Mouse (Mus musculus) heart, embryonic 16.5 days (tissue): ENCODE results near the gene Gm47791. TPM values are rescaled to one million over a fixed set of nuclear protein-coding genes. Genes with fewer than 3 reads are reported as not detected.

Experiments used
- ATAC-seq: fragments of 200-750 bp; cut with Nextera tagmentation; replicated peaks from 2 replicates; pipeline ENCODE4 v1.8.0; 2017; ENCODE audit warnings: moderate number of reproducible peaks; ENCODE audit not compliant: insufficient read depth, low FRiP score; ENCODE audit errors: extremely low read depth
- H3K27ac ChIP-seq: fragments of 300-500 bp; sonication (generic); 2 replicates; pipeline ENCODE4 v1.5.1; 2014; ENCODE audit warnings: mild to moderate bottlenecking, low read length, control low read depth, moderate library complexity
- H3K27me3 ChIP-seq: fragments of 300-500 bp; sonication (generic); 2 replicates; pipeline ENCODE4 v1.6.1; 2014; ENCODE audit warnings: low read length, mixed read lengths; ENCODE audit not compliant: control insufficient read depth, insufficient read depth
- H3K36me3 ChIP-seq: fragments of 300-500 bp; sonication (generic); 2 replicates; pipeline ENCODE4 v1.6.1; 2014; ENCODE audit not compliant: control insufficient read depth, insufficient read depth
- H3K4me1 ChIP-seq: fragments of 300-500 bp; sonication (generic); 2 replicates; pipeline ENCODE4 v1.6.1; 2014; ENCODE audit warnings: low read length, mixed read lengths; ENCODE audit not compliant: control insufficient read depth, insufficient read depth
- H3K4me2 ChIP-seq: fragments of 300-500 bp; sonication (generic); 2 replicates; pipeline ENCODE4 v1.6.1; 2014; ENCODE audit warnings: low read depth, mild to moderate bottlenecking, control low read depth, low read length
- H3K4me3 ChIP-seq: fragments of 300-500 bp; sonication (generic); 2 replicates; pipeline ENCODE4 v1.5.1; 2014; ENCODE audit warnings: mild to moderate bottlenecking, control low read depth, low read length
- H3K9ac ChIP-seq: fragments of 300-500 bp; sonication (generic); 2 replicates; pipeline ENCODE4 v1.6.1; 2014; ENCODE audit warnings: low read length, control low read depth
- H3K9me3 ChIP-seq: fragments of 300-500 bp; sonication (generic); replicated peaks from 2 replicates; pipeline ENCODE4 v1.6.1; 2016; ENCODE audit warnings: low read length; ENCODE audit not compliant: control insufficient read depth
- WGBS: fragments of 180-500 bp; shearing (Covaris S2); extraction: QIAGEN DNeasy Blood & Tissue Kit; methylation state at CpG from one replicate; pipeline ENCODE4 v1.1.7; 2014; 5-methylcytosine and 5-hydroxymethylcytosine counted together
- polyA plus RNA-seq: library from polyadenylated mRNA; unstranded; fragments of >200 nt; fragmentation: Nextera tagmentation; extraction: Ambion mirVana; gene quantifications from 2 replicates; pipeline ENCODE4 v1.2.1, GENCODE M21; 2015

The Gm47791 gene
- not detected in 2 replicates for polyA plus RNA-seq

DNA sequence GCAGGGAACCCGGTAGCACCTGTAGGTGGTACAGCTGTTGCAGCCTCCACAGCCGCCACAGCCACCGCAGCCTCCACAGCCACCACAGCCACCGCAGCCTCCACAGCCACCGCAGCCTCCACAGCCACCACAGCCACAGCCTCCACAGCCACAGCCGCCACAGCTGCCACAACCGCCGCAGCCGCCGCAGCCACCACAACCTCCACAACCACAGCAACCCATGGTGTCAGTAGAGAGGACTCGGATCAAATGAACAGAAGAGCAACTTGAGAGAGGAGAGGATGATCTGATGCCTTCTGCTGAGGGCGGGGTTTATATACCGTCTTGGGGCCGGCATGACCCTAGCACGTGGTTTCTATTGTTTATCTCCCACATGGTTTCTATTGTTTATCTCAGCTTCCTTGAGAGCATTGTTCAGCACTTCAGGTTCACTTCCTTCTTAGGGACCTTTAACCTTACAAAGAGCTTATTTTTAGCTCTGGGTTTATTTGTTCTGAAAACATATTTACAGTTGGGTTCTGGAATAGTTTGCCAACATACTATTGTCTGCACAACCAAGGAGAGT is at the start of gene Gm47791:
Gene Gm47791 (minus strand): TSS at position 222 of the 565 bp plus-strand sequence.
- Histone ChIP-seq H3K27me3 (no peaks in the 10 kb centered on the region), H3K9ac (no peak within 1 kb of the TSS), H3K36me3 (no peaks in the 10 kb centered on the region), H3K27ac (no peak within 1 kb of the TSS), H3K9me3 (no peaks in the 10 kb centered on the region), H3K4me2 (no peak within 1 kb of the TSS), H3K4me1 (0 out of 2 replicates have a peak, but pooled peaks cover 3% of the 10 kb centered on the region), H3K4me3 (no peak within 1 kb of the TSS)
- ATAC-seq = no peak
- WGBS = 79% methylated on average over 15 of the region's 15 CpGs

DNA sequence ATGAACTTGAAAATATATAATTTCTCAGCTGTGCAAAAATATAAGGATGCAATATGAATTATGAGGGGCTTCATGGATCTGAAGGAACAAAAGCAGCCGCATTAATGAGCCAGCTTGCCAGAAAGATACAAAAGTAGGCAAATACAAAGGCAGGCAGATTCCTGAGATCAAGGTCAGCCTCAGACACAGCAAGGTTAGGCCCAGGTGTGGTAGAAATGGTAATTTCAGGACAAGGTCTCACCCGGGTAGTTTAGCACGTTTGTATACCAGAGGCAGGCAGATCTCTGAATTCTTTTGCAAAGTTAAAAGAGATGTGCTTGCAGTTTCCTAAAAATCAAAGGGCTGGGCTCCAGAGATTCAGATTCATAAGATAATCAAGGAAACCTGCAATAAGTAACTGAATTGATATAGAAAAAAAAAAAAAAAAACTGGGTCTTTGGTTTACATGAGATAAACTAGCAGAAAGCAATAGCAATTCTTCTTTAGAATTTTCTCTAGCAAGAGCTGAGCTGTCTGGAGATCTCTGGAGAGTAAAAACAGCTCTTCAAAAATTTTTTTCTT is 49.7 kb upstream of the Gm47791 start:
- Histone ChIP-seq H3K27ac (peak overlapping the region; percentile 62), H3K27me3 (no peaks in the 10 kb centered on the region), H3K9me3 (no peaks in the 10 kb centered on the region), H3K4me2 (no peak overlapping the region), H3K4me1 (peaks cover 6% of the 10 kb centered on the region), H3K36me3 (no peaks in the 10 kb centered on the region), H3K4me3 (peak overlapping the region; percentile 33), H3K9ac (peak overlapping the region; percentile 44)
- 73% methylated on average over 3 of the region's 3 CpGs for WGBS
- ATAC-seq = no peak

DNA sequence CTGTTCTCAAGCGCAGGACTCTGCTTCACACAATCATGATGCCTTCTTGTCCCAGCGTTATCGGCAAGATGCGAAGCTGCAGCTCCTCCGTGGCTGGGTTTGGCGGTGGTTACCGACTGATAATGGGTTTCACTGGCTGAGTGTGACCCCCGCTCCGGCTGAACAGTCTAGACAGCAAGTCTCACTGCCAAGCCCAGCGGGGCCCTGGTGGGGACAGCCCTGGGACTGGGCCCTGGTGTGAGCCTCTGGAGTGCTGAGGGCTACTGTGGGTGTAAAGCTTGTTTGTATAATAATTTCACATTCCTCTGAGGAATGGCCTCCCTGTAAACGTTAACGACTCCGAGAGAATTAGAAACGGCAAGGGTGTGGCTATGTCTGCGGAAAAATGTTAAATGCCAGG is 49.1 kb upstream of the Gm47791 start:
- H3K9me3 ChIP-seq = no peaks in the 10 kb centered on the region
- H3K27ac ChIP-seq = peak overlapping the region; percentile 62
- H3K4me3 ChIP-seq = peak overlapping the region; percentile 33
- H3K9ac ChIP-seq = peak overlapping the region; percentile 44
- ATAC-seq = no peak; the same call in 1 of the 2 replicates
- peaks cover 9% of the 10 kb centered on the region for H3K4me1 ChIP-seq
- H3K36me3 ChIP-seq = no peaks in the 10 kb centered on the region
- WGBS = 30% methylated on average over 15 of the region's 15 CpGs
- H3K4me2 ChIP-seq = peak overlapping the region; percentile 22; the same call in 1 of the 2 replicates
- H3K27me3 ChIP-seq = no peaks in the 10 kb centered on the region

DNA sequence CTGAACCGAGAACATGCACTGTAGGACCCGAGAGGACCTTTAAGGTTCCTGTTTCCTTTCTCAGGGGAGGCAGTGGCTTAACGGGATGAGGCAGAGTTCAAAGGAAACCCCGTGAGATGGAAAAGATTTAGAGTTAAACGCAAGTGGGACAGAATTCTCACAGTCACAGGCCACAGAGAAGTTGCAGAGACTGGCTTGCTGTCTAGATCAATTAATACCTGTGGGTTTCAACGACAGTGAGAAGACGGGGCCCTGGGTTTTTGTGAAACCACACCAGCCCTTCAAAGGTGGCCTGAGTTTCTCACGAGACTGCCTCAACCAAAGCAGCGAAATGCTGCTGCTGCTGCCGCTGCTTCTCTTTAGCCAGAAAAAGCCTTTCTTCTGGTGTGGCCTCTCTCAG is 48.3 kb upstream of the Gm47791 start:
- no peaks in the 10 kb centered on the region for H3K27me3 ChIP-seq
- H3K4me1 ChIP-seq = peaks cover 9% of the 10 kb centered on the region
- 50% methylated on average over 10 of the region's 10 CpGs for WGBS
- no peak overlapping the region for H3K4me2 ChIP-seq
- no peaks in the 10 kb centered on the region for H3K36me3 ChIP-seq
- H3K9me3 ChIP-seq = no peaks in the 10 kb centered on the region
- no peak; the same call in 1 of the 2 replicates for ATAC-seq
- peak overlapping the region; percentile 62 for H3K27ac ChIP-seq
- no peak overlapping the region for H3K9ac ChIP-seq
- H3K4me3 ChIP-seq = no peak overlapping the region

DNA sequence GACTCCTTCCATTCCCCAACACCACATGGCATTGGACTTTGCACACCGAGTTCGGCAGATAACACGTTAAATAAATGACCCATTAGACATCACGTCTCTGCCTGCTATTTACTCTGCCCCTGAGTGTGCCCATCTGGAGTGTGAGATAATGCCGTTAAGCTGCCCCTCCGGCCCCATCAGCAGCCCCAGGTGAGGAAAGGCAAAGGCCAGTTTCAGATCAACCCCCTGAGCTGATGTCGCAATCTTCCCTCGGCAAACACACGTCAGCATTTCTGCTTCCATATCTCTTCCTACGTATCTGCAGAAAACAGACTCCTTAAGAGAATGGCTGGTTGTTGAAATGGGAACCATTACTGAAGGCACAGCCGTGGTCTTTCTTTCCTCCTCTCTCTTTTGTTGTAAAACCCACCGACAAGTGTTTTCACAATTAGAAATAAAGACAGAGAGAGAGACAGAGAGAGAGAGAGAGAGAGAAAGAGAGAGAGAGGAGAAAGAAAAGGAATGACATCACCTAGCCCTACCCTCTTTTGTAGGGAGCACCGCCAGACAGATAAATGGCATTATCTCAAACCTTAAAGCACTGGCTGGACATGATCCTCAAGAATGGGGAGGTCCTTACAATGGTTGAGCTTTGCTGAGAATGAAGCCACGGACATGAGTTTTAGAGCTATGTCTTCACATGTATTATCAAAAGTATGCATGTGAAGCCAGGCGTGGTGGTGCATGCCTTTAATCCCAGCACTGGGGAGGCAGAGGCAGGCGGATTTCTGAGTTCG is 45.1 kb upstream of the Gm47791 start:
- H3K4me3 ChIP-seq = peak overlapping the region; percentile 15

DNA sequence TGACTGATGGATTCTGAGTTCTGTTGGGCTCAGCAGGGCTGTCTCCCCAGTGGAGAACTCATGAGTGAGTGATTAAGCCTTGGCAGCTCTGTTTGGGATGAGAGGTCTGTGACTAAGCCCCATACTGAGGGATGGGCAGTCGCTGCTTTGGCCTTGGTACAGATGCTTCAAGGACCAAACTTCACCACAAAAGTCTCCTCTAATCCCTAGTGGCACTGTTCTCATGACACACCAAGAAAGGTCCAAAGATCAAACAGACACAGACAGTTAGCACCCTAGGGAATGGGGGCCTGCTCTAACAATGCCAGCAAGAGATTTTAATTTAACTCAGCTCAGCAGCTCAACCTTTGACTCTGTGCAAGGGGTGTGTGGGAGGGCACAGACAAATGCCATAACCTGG is 40.7 kb upstream of the Gm47791 start:
- Histone ChIP-seq H3K27me3 (no peaks in the 10 kb centered on the region), H3K27ac (no peak overlapping the region), H3K9me3 (no peaks in the 10 kb centered on the region), H3K4me3 (no peak overlapping the region), H3K9ac (no peak overlapping the region), H3K36me3 (no peaks in the 10 kb centered on the region), H3K4me2 (no peak overlapping the region), H3K4me1 (peaks cover 9% of the 10 kb centered on the region)
- no peak for ATAC-seq
- 52% methylated on average over 1 of the region's 1 CpGs for WGBS

More for the DNA sequence above, 45.1 kb upstream of the Gm47791 start:
- Histone ChIP-seq H3K9me3 (no peaks in the 10 kb centered on the region), H3K4me1 (peaks cover 9% of the 10 kb centered on the region), H3K27ac (no peak overlapping the region), H3K36me3 (no peaks in the 10 kb centered on the region), H3K27me3 (no peaks in the 10 kb centered on the region), H3K9ac (no peak overlapping the region; the same call in 1 of the 2 replicates), H3K4me2 (peak overlapping the region; percentile 63)
- 28% methylated on average over 17 of the region's 17 CpGs for WGBS
- peak; percentile 65 for ATAC-seq

DNA sequence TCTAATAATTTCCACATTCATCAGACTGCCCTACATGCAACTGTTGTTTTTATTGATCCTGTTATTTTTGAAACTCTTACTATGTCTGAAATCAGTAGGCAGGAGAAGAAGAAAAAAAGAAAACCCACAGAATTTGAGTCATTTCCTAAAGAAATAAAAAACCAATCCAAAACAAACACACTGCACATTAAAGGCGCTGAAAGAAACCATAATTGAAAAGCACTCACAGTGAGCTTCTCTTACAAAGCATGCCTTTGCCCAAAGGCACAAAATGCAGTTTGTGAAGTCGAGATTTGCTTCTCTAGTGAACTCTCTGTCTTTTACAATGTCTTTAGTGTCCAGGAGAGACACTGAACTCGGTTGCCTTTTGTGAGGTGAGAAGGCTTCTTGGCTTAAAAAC is 37.5 kb upstream of the Gm47791 start:
- ATAC-seq = no peak
- peak overlapping the region; percentile 15 for H3K27ac ChIP-seq

DNA sequence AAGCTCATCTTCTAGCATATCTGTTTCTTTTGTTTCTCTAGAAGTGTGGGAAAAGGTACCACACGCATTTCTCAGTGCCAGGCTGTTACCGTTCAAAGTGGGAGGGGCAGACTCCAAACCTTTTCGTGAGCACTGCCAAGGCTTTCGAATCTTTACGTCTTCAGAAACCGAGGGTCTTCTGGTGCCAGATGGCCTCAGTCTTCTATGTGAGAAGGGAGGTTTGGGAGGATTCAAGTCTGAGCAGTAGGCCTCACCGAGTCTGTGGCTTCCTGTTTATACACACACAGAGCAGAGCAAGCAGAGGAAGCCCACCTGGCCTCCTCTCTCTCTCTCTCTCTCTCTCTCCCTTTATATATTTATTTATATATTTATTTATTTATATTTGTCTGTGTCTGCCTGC is 36.2 kb upstream of the Gm47791 start:
- Histone ChIP-seq H3K4me1 (peaks cover 8% of the 10 kb centered on the region; the same call in 1 of the 2 replicates), H3K27me3 (no peaks in the 10 kb centered on the region), H3K9ac (no peak overlapping the region), H3K27ac (peak overlapping the region; percentile 70; the same call in 1 of the 2 replicates), H3K9me3 (no peaks in the 10 kb centered on the region), H3K4me3 (no peak overlapping the region), H3K36me3 (no peaks in the 10 kb centered on the region), H3K4me2 (no peak overlapping the region)
- WGBS = 65% methylated on average over 7 of the region's 7 CpGs
- peak; percentile 62; the same call in 1 of the 2 replicates for ATAC-seq

More for the DNA sequence above, 37.5 kb upstream of the Gm47791 start:
- Histone ChIP-seq H3K4me3 (no peak overlapping the region), H3K36me3 (no peaks in the 10 kb centered on the region), H3K4me2 (no peak overlapping the region), H3K27me3 (no peaks in the 10 kb centered on the region), H3K9ac (no peak overlapping the region), H3K9me3 (no peaks in the 10 kb centered on the region), H3K4me1 (peaks cover 8% of the 10 kb centered on the region; the same call in 1 of the 2 replicates)
- WGBS = 60% methylated on average over 3 of the region's 3 CpGs

DNA sequence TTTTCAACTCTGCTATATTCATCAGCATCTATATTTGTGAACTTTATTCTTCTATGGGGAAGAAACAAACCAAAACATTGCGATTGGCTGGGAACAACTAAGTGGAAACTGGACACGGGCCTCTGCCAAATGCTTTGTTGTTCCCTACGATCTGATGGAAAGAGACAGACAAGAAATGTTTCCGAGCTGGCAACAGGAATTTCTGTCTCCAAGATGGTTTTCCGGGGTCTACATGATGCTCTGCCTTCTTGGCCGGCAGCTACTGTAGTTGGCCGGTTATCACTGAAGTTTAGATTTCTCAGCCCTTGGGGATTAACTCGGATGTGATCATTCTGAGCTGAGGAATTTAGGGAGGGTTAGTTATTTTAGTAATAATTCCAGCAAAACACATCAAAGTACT is 35.3 kb upstream of the Gm47791 start:
- Histone ChIP-seq H3K9ac (no peak overlapping the region), H3K4me1 (peaks cover 9% of the 10 kb centered on the region), H3K27ac (peak overlapping the region; percentile 70), H3K27me3 (no peaks in the 10 kb centered on the region), H3K9me3 (no peaks in the 10 kb centered on the region), H3K36me3 (no peaks in the 10 kb centered on the region), H3K4me3 (no peak overlapping the region), H3K4me2 (no peak overlapping the region)
- ATAC-seq = no peak
- WGBS = 56% methylated on average over 8 of the region's 8 CpGs
